Mouse (Mus musculus): Measurements from ENCODE around the gene Clip4.

GRCm38 (mm10) chr17:71774173-71774572 lies 5.9 kb downstream of the Clip4 start:
- no peak for TF ChIP-seq CTCF (IDR thresholded peaks at IDR 0.05; ENCODE audit: extremely low read depth, insufficient read length, insufficient replicate concordance, low read depth, low read length)
- TF ChIP-seq POLR2A (IDR thresholded peaks at IDR 0.05; ENCODE audit: low read depth, low read length) = no peak
